Mouse (Mus musculus) lung, postnatal 0 days (tissue): ENCODE measurements at regions not wholly inside any gene's neighbourhood (a gene's known extent, or its start where the extent isn't known, plus 50 kb on each side); places are given as distances from the start of the nearest gene placed in this dataset.

Experiments
- CTCF ChIP-seq: IDR thresholded peaks from 2 replicates; pipeline ENCODE4 v1.5.1; 2016; ENCODE audit warnings: antibody characterized with exemption, mild to moderate bottlenecking
- EP300 ChIP-seq: IDR thresholded peaks from 2 replicates; pipeline ENCODE4 v1.6.1; 2016; ENCODE audit warnings: antibody characterized with exemption, mild to moderate bottlenecking, control low read depth

DNA sequence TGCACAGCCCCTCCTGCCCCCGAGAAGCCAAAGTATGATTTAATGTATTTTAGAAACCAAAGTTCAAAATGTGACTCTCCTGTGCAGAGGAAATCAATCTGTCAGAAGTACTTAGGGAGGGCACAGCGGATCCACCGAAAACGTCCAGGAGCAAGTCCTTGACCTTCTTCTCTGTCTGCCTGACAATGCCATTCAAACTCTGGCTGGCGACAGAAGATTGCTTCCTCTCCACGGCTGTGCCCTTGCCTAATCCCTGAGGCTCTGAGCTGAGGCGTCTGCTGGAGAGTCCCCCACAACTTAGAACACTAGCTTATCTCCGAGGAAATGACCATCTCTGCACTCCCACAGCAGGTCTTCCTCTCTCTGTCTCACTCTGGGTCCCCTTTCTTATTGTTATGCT, 69.0 kb upstream of the Dhx40 start:
- TF ChIP-seq CTCF (no peak), EP300 (no peak)
